Mouse (Mus musculus) neural tube, embryonic 14.5 days (tissue): Measurements from ENCODE around the gene Tmem115. TPM values are rescaled to one million over a fixed set of nuclear protein-coding genes. Genes with fewer than 3 reads are reported as not detected.
"Not testable (repeated sequence)": the region's sequence is repeated elsewhere in the genome, so short reads cannot be mapped to it uniquely, and the experiment has no call there.

Source experiments
- ATAC-seq: fragments of 200-750 bp; cut with Nextera tagmentation; 2 replicates; pipeline ENCODE4 v1.8.0; 2017; ENCODE audit warnings: low read depth, mild to moderate bottlenecking, moderate TSS enrichment, moderate library complexity
- H3K27ac ChIP-seq: fragments of 300-500 bp; sonication (generic); 2 replicates; pipeline ENCODE4 v1.5.1; 2014; ENCODE audit warnings: low read depth, mild to moderate bottlenecking, control low read depth, low read length, moderate library complexity, mixed read lengths
- H3K27me3 ChIP-seq: fragments of 300-500 bp; sonication (generic); 2 replicates; pipeline ENCODE4 v1.6.1; 2014; ENCODE audit warnings: low read length; ENCODE audit not compliant: control insufficient read depth, insufficient read depth
- H3K36me3 ChIP-seq: fragments of 300-500 bp; sonication (generic); 2 replicates; pipeline ENCODE4 v1.6.1; 2014; ENCODE audit warnings: low read length, mixed read lengths; ENCODE audit not compliant: control insufficient read depth, insufficient read depth
- H3K4me1 ChIP-seq: fragments of 300-500 bp; sonication (generic); 2 replicates; pipeline ENCODE4 v1.6.1; 2014; ENCODE audit warnings: low read length; ENCODE audit not compliant: control insufficient read depth, insufficient read depth
- H3K4me2 ChIP-seq: fragments of 300-500 bp; sonication (generic); 2 replicates; pipeline ENCODE4 v1.6.1; 2014; ENCODE audit warnings: mild to moderate bottlenecking, low read depth, low read length, control low read depth
- H3K4me3 ChIP-seq: fragments of 300-500 bp; sonication (generic); 2 replicates; pipeline ENCODE4 v1.5.1; 2014; ENCODE audit warnings: low read depth, low read length, control low read depth, mixed read lengths
- H3K9ac ChIP-seq: fragments of 300-500 bp; sonication (generic); replicated peaks from 2 replicates; pipeline ENCODE4 v1.6.1; 2014; ENCODE audit warnings: low read depth, mild to moderate bottlenecking, control low read depth, low read length, mixed read lengths
- H3K9me3 ChIP-seq: fragments of 300-500 bp; sonication (generic); 2 replicates; pipeline ENCODE4 v1.6.1; 2016; ENCODE audit warnings: low read length; ENCODE audit not compliant: control insufficient read depth
- WGBS: fragments of 180-500 bp; shearing (Covaris S2); extraction: QIAGEN DNeasy Blood & Tissue Kit; methylation state at CpG from one replicate; pipeline ENCODE4 v1.1.7; 2014; 5-methylcytosine and 5-hydroxymethylcytosine counted together
- polyA plus RNA-seq: library from polyadenylated mRNA; unstranded; fragments of >200 nt; fragmentation: Nextera tagmentation; extraction: Ambion mirVana; gene quantifications from 2 replicates; pipeline ENCODE4 v1.2.1, GENCODE M21; 2014

The Tmem115 gene
- polyA plus RNA-seq, 1 experiment from 2014 or later = 47.7 TPM

GRCm38 (mm10) chr9:107570845-107571244 lies 37.1 kb downstream of the Tmem115 start:
- H3K4me1 ChIP-seq = peaks cover 35% of the 10 kb centered on the region
- ATAC-seq = no peak
- H3K4me2 ChIP-seq = peak overlapping the region; percentile 95
- H3K36me3 ChIP-seq = peaks cover 24% of the 10 kb centered on the region
- WGBS = 97% methylated on average over 21 of the region's 21 CpGs
- no peaks in the 10 kb centered on the region for H3K9me3 ChIP-seq
- no peak overlapping the region for H3K27ac ChIP-seq
- H3K4me3 ChIP-seq = peak overlapping the region; percentile 88; the same call in 1 of the 2 replicates
- H3K27me3 ChIP-seq = no peaks in the 10 kb centered on the region
- H3K9ac ChIP-seq = peak overlapping the region; percentile 21; the same call in 1 of the 2 replicates

DNA sequence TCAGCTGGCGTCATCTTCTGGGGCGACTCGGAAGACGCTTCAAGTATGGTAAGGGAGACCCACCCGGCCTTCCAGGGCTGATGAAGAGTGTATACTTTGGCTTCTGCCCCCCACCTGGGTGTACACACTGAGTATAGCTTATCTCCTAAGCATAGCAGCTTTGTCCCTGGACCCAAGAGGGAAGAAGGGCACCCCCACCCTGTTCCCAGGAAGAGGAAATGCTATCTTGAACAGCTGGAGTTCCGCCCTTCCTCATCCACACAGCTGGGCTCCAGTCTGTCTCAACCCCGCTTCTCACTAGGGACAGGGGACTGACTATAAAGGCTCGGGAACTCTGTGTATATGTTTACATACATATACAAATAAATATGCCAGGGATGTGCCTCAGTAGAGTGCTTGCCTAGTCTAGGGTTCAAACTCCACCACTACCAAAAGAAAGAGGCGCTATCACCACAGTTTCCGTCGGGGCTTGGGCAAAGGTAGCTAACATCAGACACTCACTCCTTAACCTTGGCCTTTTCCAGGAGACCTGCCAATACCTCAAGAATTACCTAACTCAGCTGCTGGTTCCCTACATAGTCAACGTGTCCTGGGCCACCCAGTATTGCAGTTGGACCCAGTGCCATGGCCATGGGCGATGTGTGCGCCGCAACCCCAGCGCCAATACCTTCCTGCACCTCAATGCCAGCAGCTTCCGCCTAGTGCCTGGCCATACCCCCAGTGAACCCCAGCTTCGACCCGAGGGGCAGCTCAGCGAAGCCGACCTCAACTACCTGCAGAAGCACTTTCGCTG lies 38.0 kb downstream of the Tmem115 start:
- 94% methylated on average over 22 of the region's 22 CpGs for WGBS
- peaks cover 35% of the 10 kb centered on the region for H3K4me1 ChIP-seq
- no peaks in the 10 kb centered on the region for H3K27me3 ChIP-seq
- no peaks in the 10 kb centered on the region for H3K9me3 ChIP-seq
- H3K4me2 ChIP-seq = 0 out of 2 replicates have a peak overlapping the region, but pooled peaks have one; percentile 95
- ATAC-seq = no peak
- H3K9ac ChIP-seq = no peak overlapping the region
- H3K27ac ChIP-seq = no peak overlapping the region
- no peak overlapping the region for H3K4me3 ChIP-seq
- H3K36me3 ChIP-seq = peaks cover 24% of the 10 kb centered on the region

DNA sequence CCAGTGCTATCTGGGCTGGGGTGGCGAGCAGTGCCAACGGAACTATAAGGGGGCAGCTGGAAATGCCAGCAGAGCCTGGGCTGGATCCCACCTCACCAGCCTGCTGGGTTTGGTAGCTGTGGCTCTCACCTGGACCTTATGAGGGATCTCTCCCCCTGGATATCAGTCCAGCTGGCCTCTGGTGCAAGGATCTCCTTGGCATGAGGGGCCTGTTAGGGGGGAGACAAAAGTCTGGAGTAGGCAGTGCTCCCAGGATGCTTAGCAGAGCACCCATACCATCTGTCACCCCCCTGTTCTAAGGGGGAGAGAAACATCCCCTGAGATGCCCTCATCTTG lies 38.5 kb downstream of the Tmem115 start:
- Histone ChIP-seq H3K4me2 (no peak overlapping the region), H3K4me3 (no peak overlapping the region), H3K9me3 (no peaks in the 10 kb centered on the region), H3K4me1 (peaks cover 31% of the 10 kb centered on the region), H3K36me3 (peaks cover 24% of the 10 kb centered on the region), H3K27me3 (no peaks in the 10 kb centered on the region), H3K27ac (no peak overlapping the region), H3K9ac (no peak overlapping the region)
- ATAC-seq = no peak
- WGBS = 100% methylated on average over 2 of the region's 2 CpGs

GRCm38 (mm10) chr9:107573774-107574173 lies 40.0 kb downstream of the Tmem115 start:
- Histone ChIP-seq H3K4me1 (peaks cover 20% of the 10 kb centered on the region), H3K36me3 (peaks cover 24% of the 10 kb centered on the region)
- not testable (repeated sequence) for H3K4me3 ChIP-seq, H3K27ac ChIP-seq, ATAC-seq, H3K27me3 ChIP-seq, H3K4me2 ChIP-seq, H3K9me3 ChIP-seq, H3K9ac ChIP-seq
- 84% methylated on average over 6 of the region's 6 CpGs for WGBS

GRCm38 (mm10) chr9:107575579-107576356 lies 42.0 kb downstream of the Tmem115 start:
- peaks cover 16% of the 10 kb centered on the region for H3K4me1 ChIP-seq

DNA sequence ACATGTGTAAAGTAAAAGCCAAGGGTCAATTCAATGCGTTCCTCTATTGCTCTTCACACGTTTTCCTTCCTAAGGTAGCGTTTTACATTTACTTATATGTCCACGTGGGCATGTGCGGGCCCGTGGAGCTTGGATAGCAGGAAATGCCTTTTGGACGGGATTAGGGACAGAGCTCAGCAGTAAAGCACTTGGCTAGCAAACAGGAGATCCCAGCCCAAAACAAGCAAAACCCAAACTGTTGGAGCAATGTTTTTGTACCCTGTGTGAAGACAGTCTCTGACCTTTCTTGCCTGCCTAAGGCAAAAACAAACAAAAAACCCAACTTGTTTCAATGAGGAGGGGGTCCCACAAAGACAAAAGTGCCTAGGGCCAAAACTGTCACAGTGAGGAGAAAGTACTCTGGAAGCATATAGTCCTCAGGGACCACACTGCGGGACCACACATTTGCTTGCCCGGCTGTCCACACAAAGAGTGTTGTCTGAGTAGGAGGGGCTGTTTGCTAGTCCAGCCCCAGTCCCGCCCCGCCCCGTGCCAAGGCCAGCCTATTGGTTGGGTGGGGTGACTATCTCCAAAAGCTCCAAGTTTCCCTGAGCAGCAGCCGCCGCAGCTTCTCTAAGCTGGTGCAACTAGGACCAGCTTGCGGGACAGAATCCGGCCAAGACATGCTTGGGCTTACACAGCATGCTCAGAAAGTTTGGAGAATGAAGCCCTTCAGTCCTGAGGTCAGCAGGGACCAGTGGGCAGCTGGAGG lies 42.8 kb downstream of the Tmem115 start, which contains the start of gene Hyal1:
TSS of gene Hyal1 (plus strand) at position 571 of the 751 bp plus-strand sequence.
- Histone ChIP-seq H3K4me2 (peak within 1 kb of the TSS; percentile 32), H3K4me1 (peaks cover 15% of the 10 kb centered on the region), H3K27me3 (no peaks in the 10 kb centered on the region), H3K9me3 (no peaks in the 10 kb centered on the region), H3K27ac (no peak within 1 kb of the TSS), H3K9ac (no peak within 1 kb of the TSS), H3K36me3 (peaks cover 16% of the 10 kb centered on the region), H3K4me3 (0 out of 2 replicates have a peak within 1 kb of the TSS, but pooled peaks have one; percentile 8)
- peak; percentile 50; the same call in 1 of the 2 replicates for ATAC-seq
- 26% methylated on average over 16 of the region's 16 CpGs for WGBS

More at GRCm38 (mm10) chr9:107575579-107576356, 42.0 kb downstream of the Tmem115 start:
- H3K4me2 ChIP-seq = no peak overlapping the region
- no peak overlapping the region for H3K27ac ChIP-seq
- 91% methylated on average over 14 of the region's 14 CpGs for WGBS
- H3K27me3 ChIP-seq = no peaks in the 10 kb centered on the region
- peaks cover 23% of the 10 kb centered on the region for H3K36me3 ChIP-seq
- no peak overlapping the region for H3K4me3 ChIP-seq
- H3K9ac ChIP-seq = no peak overlapping the region
- no peak for ATAC-seq
- H3K9me3 ChIP-seq = no peaks in the 10 kb centered on the region

- Histone ChIP-seq H3K27ac (no peak overlapping the region), H3K4me3 (no peak overlapping the region), H3K4me2 (no peak overlapping the region), H3K9ac (no peak overlapping the region), H3K36me3 (peaks cover 4% of the 10 kb centered on the region; the same call in 1 of the 2 replicates), H3K9me3 (no peaks in the 10 kb centered on the region), H3K4me1 (peaks cover 18% of the 10 kb centered on the region), H3K27me3 (no peaks in the 10 kb centered on the region)
- WGBS = 94% methylated on average over 10 of the region's 10 CpGs
- no peak for ATAC-seq
Observed at GRCm38 (mm10) chr9:107577871-107578270, 44.1 kb downstream of the Tmem115 start.

- Histone ChIP-seq H3K27ac (0 out of 2 replicates have a peak within 1 kb of the TSS, but pooled peaks have one; percentile 61), H3K4me1 (peaks cover 18% of the 10 kb centered on the region), H3K36me3 (peaks cover 9% of the 10 kb centered on the region; the same call in 1 of the 2 replicates), H3K9ac (0 out of 2 replicates have a peak within 1 kb of the TSS, but pooled peaks have one; percentile 16), H3K4me3 (no peak within 1 kb of the TSS), H3K4me2 (no peak within 1 kb of the TSS), H3K27me3 (no peaks in the 10 kb centered on the region), H3K9me3 (no peaks in the 10 kb centered on the region)
- ATAC-seq = no peak
- 73% methylated on average over 3 of the region's 3 CpGs for WGBS
Observed at GRCm38 (mm10) chr9:107578587-107578986, 44.8 kb downstream of the Tmem115 start, which contains the start of gene Naa80. Gene Naa80 (plus strand): TSS chr9:107578887.
